Mouse (Mus musculus) small intestine, adult 2 months (tissue): ENCODE measurements around the gene Serpinb3d. TPM values are rescaled to one million over a fixed set of nuclear protein-coding genes. Genes with fewer than 3 reads are reported as not detected.
"Not testable (repeated sequence)": the region's sequence is repeated elsewhere in the genome, so short reads cannot be mapped to it uniquely, and the experiment has no call there.

Source experiments
- H3K27ac ChIP-seq: fragments of 200-500 bp; 2 replicates; pipeline ENCODE4 v1.5.1; 2012; ENCODE audit warnings: low read depth, low read length, control low read depth, inconsistent platforms; ENCODE audit not compliant: insufficient read depth
- H3K27me3 ChIP-seq: fragments of 200-500 bp; 2 replicates; pipeline ENCODE4 v1.6.1; 2012; ENCODE audit warnings: mild to moderate bottlenecking, moderate library complexity, low read length, inconsistent platforms; ENCODE audit not compliant: control insufficient read depth, insufficient read depth
- H3K36me3 ChIP-seq: fragments of 200-500 bp; 2 replicates; pipeline ENCODE4 v1.6.1; 2012; ENCODE audit warnings: mild to moderate bottlenecking, low read length, control low read depth, inconsistent platforms; ENCODE audit not compliant: control insufficient read depth, insufficient read depth
- H3K4me1 ChIP-seq: fragments of 200-500 bp; 2 replicates; pipeline ENCODE4 v1.6.1; 2012; ENCODE audit warnings: low read length, inconsistent platforms, mixed read lengths; ENCODE audit not compliant: control insufficient read depth, insufficient read depth, insufficient read length
- H3K4me3 ChIP-seq: fragments of 200-500 bp; 2 replicates; pipeline ENCODE4 v1.5.1; 2012; ENCODE audit warnings: low read depth, mild to moderate bottlenecking, control low read depth, inconsistent platforms, low read length, moderate library complexity
- CTCF ChIP-seq: fragments of 200-500 bp; IDR thresholded peaks from 2 replicates; pipeline ENCODE4 v1.5.1; 2012; ENCODE audit warnings: low read depth, mild to moderate bottlenecking, control low read depth, inconsistent platforms, low read length, moderate library complexity, mixed read lengths; ENCODE audit not compliant: insufficient replicate concordance, insufficient read length; ENCODE audit errors: extremely low read depth
- POLR2A ChIP-seq: fragments of 200-500 bp; IDR thresholded peaks from 2 replicates; pipeline ENCODE4 v1.6.1; 2012; ENCODE audit warnings: low read depth, mild to moderate bottlenecking, control low read depth, inconsistent platforms, low read length, moderate library complexity
- WGBS: fragments of 180-500 bp; shearing (Covaris S2); methylation state at CpG from one replicate; pipeline ENCODE4 v1.1.7; 2018; 5-methylcytosine and 5-hydroxymethylcytosine counted together
- polyA plus RNA-seq: library from polyadenylated mRNA; depleted of rRNA; stranded (reverse); fragments of >200 nt; gene quantifications from 2 replicates; pipeline ENCODE4 v1.2.3, GENCODE M21; 2012; rRNA removed

The Serpinb3d gene
- not detected in 2 replicates for polyA plus RNA-seq

DNA sequence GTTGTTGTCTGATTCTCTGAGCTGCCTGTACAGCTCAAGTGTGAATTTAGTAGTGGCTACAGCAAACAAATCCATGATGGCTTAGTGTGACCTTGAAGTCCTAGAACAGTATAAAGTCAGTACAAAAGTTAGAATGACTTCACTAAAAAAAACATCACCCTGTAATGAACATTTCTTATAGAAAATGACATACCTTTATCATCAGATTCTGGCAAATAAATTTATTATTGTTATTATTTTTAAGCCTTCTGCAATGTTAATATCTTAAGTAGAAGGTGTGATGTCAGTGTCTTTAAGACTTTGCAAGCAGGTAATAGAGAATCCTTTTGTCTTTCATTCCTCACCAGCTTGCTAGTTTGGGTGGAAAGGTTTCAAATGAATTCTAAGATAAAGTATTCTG, at the start of gene Serpinb3d:
Gene Serpinb3d (minus strand): TSS at position 101 of the 400 bp plus-strand sequence.
- H3K27ac ChIP-seq, result no peak within 1 kb of the TSS
- no peak for TF ChIP-seq POLR2A
- TF ChIP-seq CTCF, result no peak
- no peaks in the 10 kb centered on the region for H3K27me3 ChIP-seq
- H3K36me3 ChIP-seq, result no peaks in the 10 kb centered on the region
- H3K4me1 ChIP-seq, result no peaks in the 10 kb centered on the region
- no peak within 1 kb of the TSS for H3K4me3 ChIP-seq

DNA sequence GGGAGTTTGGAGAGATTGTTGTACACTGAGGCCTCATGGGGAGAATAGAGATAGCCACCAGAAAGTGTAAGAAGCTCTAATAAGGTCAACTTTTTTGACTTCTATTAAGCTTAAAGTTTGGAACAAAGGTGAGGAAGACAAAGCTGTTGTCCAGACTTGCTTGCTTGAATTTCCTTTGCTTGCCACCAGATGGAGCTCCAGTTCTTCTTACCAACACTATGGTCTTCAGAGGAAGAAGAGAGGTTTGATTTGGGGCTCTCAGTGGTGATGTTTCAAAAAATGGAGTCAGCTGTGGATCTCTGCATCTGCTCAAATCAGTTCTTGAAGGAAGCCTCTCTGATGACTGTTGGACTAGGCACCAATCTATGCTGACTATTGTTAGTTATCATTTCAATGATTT, 44.1 kb upstream of the Serpinb3d start:
- H3K36me3 ChIP-seq, H3K4me3 ChIP-seq, H3K27ac ChIP-seq, H3K4me1 ChIP-seq, H3K27me3 ChIP-seq: not testable (repeated sequence)

DNA sequence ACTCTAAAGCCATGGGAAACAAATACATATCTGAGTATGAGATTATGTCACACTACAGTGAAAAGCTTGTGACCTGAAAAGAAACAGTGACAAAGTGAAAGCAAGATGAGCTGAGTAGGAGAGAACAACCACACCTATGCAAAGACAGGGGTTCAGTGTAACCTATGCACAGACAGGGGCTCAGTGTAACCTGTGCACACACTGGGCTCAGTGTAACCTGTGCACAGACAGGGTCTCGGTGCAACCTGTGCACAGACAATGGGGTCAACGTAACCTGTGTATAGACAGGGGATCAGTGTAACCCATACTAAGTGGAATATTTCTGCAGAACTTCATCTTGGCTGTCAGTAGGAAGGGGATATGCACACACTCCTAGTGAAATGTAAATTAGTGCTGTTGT, 15.1 kb upstream of the Serpinb3d start:
- Histone ChIP-seq H3K27ac (no peak overlapping the region), H3K4me3 (no peak overlapping the region), H3K27me3 (no peaks in the 10 kb centered on the region), H3K36me3 (no peaks in the 10 kb centered on the region), H3K4me1 (no peaks in the 10 kb centered on the region)
- TF ChIP-seq POLR2A, result no peak
- TF ChIP-seq CTCF, result no peak
- 75% methylated on average over 2 of the region's 2 CpGs for WGBS

DNA sequence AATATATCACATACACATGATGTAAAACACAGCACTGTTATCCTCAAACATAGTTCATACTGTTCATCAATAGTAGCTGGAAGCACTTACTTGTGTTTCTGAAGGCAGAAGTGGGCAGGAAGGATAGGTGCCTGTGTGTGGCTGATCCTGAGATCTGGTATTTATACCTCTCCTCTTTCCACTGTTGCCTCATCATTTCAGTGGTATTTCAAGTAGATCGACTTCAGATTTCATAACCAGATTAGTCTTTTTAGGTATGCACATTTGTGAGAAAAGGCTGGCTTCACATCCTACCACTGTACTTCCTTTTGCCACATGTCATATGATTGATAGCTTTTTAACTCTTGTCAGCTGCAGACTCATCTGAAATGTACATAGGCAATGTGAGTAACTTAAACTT, 31.1 kb downstream of the Serpinb3d start, which contains the start of gene Serpinb3a:
Gene Serpinb3a (minus strand): TSS at position 101 of the 400 bp plus-strand sequence.
- H3K27ac ChIP-seq, result no peak within 1 kb of the TSS
- no peaks in the 10 kb centered on the region for H3K4me1 ChIP-seq
- no peaks in the 10 kb centered on the region for H3K36me3 ChIP-seq
- H3K4me3 ChIP-seq, result no peak within 1 kb of the TSS
- 82% methylated on average over 1 of the region's 1 CpGs for WGBS
- TF ChIP-seq CTCF, result no peak
- no peak for TF ChIP-seq POLR2A
- no peaks in the 10 kb centered on the region for H3K27me3 ChIP-seq

DNA sequence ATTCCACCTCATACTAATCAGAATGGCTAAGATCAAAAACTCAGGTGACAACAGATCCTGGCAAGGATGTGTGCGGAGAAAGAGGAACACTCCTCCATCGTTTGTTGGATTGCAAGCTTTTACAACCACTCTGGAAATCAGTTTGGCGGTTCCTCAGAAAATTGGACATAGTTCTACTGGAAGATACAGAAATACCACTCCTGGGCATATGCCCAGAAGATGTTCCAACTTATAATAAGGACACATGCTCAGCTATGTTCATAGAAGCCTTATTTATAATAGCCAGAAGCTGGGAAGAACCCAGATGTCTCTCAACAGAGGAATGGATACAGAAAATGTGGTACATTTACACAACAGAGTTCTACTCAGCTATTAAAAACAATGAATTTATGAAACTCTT, 49.1 kb downstream of the Serpinb3d start:
- not testable (repeated sequence) for H3K36me3 ChIP-seq, H3K27me3 ChIP-seq, H3K27ac ChIP-seq, H3K4me1 ChIP-seq, H3K4me3 ChIP-seq
- 83% methylated on average over 3 of the region's 3 CpGs for WGBS

Other genes starting within 250 kb of the Serpinb3d start
- 0.37 and 0.53 TPM in 2 replicates for gene Serpinb5, start 222.3 kb downstream of the Serpinb3d start, polyA plus RNA-seq
- not detected in 2 replicates for gene Serpinb12, start 149.1 kb downstream of the Serpinb3d start, polyA plus RNA-seq
- not detected in 2 replicates for gene Serpinb13, start 102.5 kb downstream of the Serpinb3d start, polyA plus RNA-seq
- gene Serpinb3a, start 31.2 kb downstream of the Serpinb3d start, polyA plus RNA-seq, result not detected in 2 replicates
- not detected in 2 replicates for gene Serpinb3b, start 194.9 kb upstream of the Serpinb3d start, polyA plus RNA-seq
- not detected in 2 replicates for gene Serpinb3c, start 194.9 kb upstream of the Serpinb3d start, polyA plus RNA-seq